Mouse (Mus musculus): ENCODE measurements around the gene Abtb2.

DNA sequence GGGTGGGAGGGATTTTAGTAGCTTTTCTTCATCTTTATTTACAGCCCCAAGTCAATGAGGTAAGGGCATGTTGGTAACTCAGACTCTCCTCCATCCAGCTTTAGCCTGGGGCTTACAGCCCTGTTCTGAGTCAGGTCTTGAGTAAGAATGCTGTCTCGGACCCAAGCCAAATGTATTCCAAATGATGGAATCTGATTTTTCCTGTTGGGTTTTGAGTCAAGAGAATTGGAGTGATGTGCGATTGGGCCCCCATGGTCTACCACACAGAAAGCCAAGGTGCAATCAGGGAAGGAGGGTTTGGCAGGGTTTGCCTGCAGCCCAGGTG lies 66.8 kb downstream of the Abtb2 start:
- TF ChIP-seq CTCF (IDR thresholded peaks at IDR 0.05; ENCODE audit: borderline replicate concordance, insufficient read depth, low read length) (no peak), POLR2A (IDR thresholded peaks at IDR 0.05; ENCODE audit: low read depth, low read length) (no peak)
